Mouse (Mus musculus) gastrocnemius, postnatal 4 days (tissue): Measurements from ENCODE around the gene Zdhhc3. TPM values are rescaled to one million over a fixed set of nuclear protein-coding genes. Genes with fewer than 3 reads are reported as not detected.

Experiments used
- DNase-seq, 2 experiments: peaks; one replicate each; pipeline ENCODE4 v3.0.0; 2021 to 2022; ENCODE audit warnings: low spot score in 2 of 2, mixed read lengths in 2 of 2
- total RNA-seq, 2 experiments: library from RNA; stranded (reverse); gene quantifications; 2 replicates each; pipeline ENCODE4 v1.2.3; 2021

The Zdhhc3 gene
- total RNA-seq, 2 experiments from 2014 or later = 49.8 to 50.5 TPM

DNA sequence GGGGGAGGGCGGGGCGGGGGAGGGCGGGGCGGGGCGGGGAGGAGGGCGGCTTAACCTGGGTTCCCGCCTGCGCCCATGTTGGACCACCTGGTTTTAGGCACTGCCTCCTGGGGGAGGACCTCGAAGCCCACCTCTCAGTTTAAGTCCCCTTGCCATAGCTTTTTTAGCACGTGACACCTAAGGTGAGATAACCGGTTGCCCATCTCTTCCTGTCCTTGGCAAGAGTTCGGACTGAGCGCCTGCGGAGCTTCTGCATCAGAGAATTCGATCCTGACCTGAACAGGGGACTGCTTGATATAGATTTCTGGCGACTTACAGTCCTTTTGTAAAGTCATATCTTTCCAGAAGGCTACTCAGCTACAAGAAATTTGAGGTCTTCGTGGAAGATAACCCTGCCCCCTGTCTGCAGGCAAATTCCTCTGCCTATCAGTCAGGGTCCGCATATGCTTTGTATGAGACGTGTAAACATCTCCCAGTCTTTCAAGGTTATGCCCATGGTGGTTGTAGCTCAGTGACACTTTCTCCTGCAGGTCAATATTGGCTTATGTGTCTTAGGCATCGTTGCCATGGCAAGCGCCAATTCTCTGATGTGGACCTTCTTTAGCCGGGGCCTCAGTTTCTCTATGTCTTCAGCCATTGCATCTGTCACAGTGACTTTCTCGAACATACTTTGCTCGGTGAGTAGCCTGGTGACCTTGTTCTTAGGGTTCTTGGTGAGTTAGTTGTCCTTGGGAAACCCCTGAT lies 91.2 kb downstream of the Zdhhc3 start:
- DNase-seq = no peak

DNA sequence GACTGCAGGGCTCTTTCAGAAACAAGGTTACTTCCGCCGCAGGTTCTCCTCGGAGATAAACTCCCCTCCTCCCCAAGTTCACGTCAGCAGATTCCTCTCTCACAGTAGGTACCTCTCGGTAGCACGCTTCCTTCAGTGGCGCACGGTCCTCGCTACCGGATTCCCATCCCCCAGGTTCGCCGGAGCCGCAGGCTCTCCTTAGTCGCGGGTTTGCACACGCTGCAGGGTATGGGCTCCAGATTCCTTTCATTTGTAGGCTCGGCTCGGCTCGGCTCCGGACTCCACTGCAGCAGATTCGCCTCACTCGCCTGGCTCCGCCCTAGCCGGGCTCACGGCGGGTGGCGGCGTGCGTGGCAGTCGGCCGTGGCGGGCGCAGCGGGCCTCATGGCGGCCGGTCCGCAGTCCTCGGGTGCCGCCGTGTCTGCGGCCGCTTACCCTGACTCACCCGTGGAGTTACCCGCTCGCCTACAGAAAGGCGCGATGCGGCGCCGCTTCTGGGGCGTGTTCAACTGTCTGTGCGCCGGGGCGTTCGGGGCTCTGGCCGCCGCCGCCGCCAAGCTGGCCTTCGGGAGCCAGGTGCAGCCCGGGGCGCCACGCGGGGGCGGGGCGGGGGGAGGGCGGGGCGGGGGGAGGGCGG lies 91.9 kb downstream of the Zdhhc3 start, which contains the start of gene Tmem42:
Tmem42 (plus strand) TSS at position 332 of the 637 bp plus-strand sequence.
- peak; percentile 72 to 86 for DNase-seq

Other genes with a start within 250 kb of the Zdhhc3 start
- gene Zfp445, start 247.2 kb downstream of the Zdhhc3 start, total RNA-seq = 10 to 100 TPM; 65.9 to 76.5 TPM
- 1 to 10 TPM; 5.6 to 6.0 TPM for gene Zkscan7, start 227.5 kb downstream of the Zdhhc3 start, total RNA-seq
- 10 to 100 TPM; 10.6 to 11.7 TPM for gene Zfp105, start 190.1 kb downstream of the Zdhhc3 start, total RNA-seq
- 10 to 100 TPM; 18.1 to 20.7 TPM for gene 1110059G10Rik, start 162.2 kb downstream of the Zdhhc3 start, total RNA-seq
- gene Kif15, start 162.2 kb downstream of the Zdhhc3 start, total RNA-seq = 10 to 100 TPM; 14.5 to 19.4 TPM
- 10 to 100 TPM; 10.4 to 12.0 TPM for gene Tmem42, start 91.9 kb downstream of the Zdhhc3 start, total RNA-seq
- gene Tgm4, start 78.5 kb downstream of the Zdhhc3 start, total RNA-seq = under 1 TPM in 1 of 2 experiments, not detected in 1; 0.29 TPM
- gene Exosc7, start within 50 bp of the Zdhhc3 start, total RNA-seq = 10 to 100 TPM; 29.9 to 33.8 TPM
- 100 to 1,000 TPM; 207 to 229 TPM for gene Clec3b, start 37.7 kb upstream of the Zdhhc3 start, total RNA-seq
- gene Cdcp1, start 102.8 kb upstream of the Zdhhc3 start, total RNA-seq = not detected
- 10 to 100 TPM; 13.1 to 14.3 TPM for gene Tmem158, start 147.6 kb upstream of the Zdhhc3 start, total RNA-seq